Mouse (Mus musculus) MEL (cell line): ENCODE measurements around the gene Gm20388. TPM values are rescaled to one million over a fixed set of nuclear protein-coding genes. Genes with fewer than 3 reads are reported as not detected.

Experiments
- DNase-seq: peaks from one replicate; pipeline ENCODE4 v3.0.0; 2011; ENCODE audit warnings: low read depth, low spot score
- H3K27ac ChIP-seq: 2 replicates; pipeline ENCODE4 v1.5.1; 2012; ENCODE audit warnings: low read depth, mild to moderate bottlenecking, control low read depth, low read length, moderate library complexity; ENCODE audit not compliant: control insufficient read depth
- H3K27me3 ChIP-seq, 2 experiments: fragments of 150-350 bp in 1 of 2; sonication (generic) in 1 of 2; 2 replicates each; pipeline ENCODE4 v1.6.1; 2012; ENCODE audit warnings: low read length in 2 of 2, mild to moderate bottlenecking in 2 of 2, improper control_type of control experiment in 1 of 2, moderate library complexity in 1 of 2; ENCODE audit not compliant: insufficient read depth in 2 of 2, control insufficient read depth in 1 of 2
- H3K36me3 ChIP-seq, 2 experiments: 2 replicates each; pipeline ENCODE4 v1.6.1; 2012 to 2014; ENCODE audit warnings: low read length in 2 of 2, improper control_type of control experiment in 1 of 2, inconsistent platforms in 1 of 2, mild to moderate bottlenecking in 1 of 2; ENCODE audit not compliant: insufficient read depth in 2 of 2, control insufficient read depth in 1 of 2
- H3K4me1 ChIP-seq, 2 experiments: fragments of 150-350 bp in 1 of 2; sonication (generic) in 1 of 2; 2 replicates each; pipeline ENCODE4 v1.6.1; 2012; ENCODE audit warnings: low read length in 2 of 2, improper control_type of control experiment in 1 of 2, mild to moderate bottlenecking in 1 of 2; ENCODE audit not compliant: insufficient read depth in 2 of 2, control insufficient read depth in 1 of 2
- H3K4me3 ChIP-seq, 2 experiments: fragments of 150-350 bp in 1 of 2; sonication (generic) in 1 of 2; 2 replicates each; pipeline ENCODE4 v1.5.1; 2012; ENCODE audit warnings: low read depth in 2 of 2, low read length in 2 of 2, mild to moderate bottlenecking in 2 of 2, moderate library complexity in 2 of 2, control low read depth in 1 of 2, improper control_type of control experiment in 1 of 2; ENCODE audit not compliant: control insufficient read depth in 1 of 2, insufficient read depth in 1 of 2
- H3K79me2 ChIP-seq: 2 replicates; pipeline ENCODE4 v1.6.1; 2012; ENCODE audit warnings: mild to moderate bottlenecking, low read length, moderate library complexity; ENCODE audit not compliant: control insufficient read depth, poor library complexity, insufficient read depth
- H3K9ac ChIP-seq: 2 replicates; pipeline ENCODE4 v1.6.1; 2012; ENCODE audit warnings: low read depth, mild to moderate bottlenecking, control low read depth, low read length, moderate library complexity; ENCODE audit not compliant: control insufficient read depth, poor library complexity, severe bottlenecking
- H3K9me3 ChIP-seq: fragments of 150-350 bp; sonication (generic); replicated peaks from 2 replicates; pipeline ENCODE4 v1.6.1; 2012; ENCODE audit warnings: mild to moderate bottlenecking, low read length, improper control_type of control experiment, moderate library complexity; ENCODE audit not compliant: insufficient read depth
- EP300 ChIP-seq, 2 experiments: IDR thresholded peaks; 2 replicates each; pipeline ENCODE4 v1.6.1; 2011; ENCODE audit warnings: improper control_type of control experiment in 2 of 2, low read length in 2 of 2, low read depth in 1 of 2, mild to moderate bottlenecking in 1 of 2
- ETS1 ChIP-seq: IDR thresholded peaks from 2 replicates; pipeline ENCODE4 v1.6.1; 2012; ENCODE audit warnings: low read depth, mild to moderate bottlenecking, inconsistent platforms, low read length, improper control_type of control experiment, moderate library complexity
- GATA1 ChIP-seq: IDR thresholded peaks from 2 replicates; pipeline ENCODE4 v1.6.1; 2011; ENCODE audit warnings: low read depth, low read length, improper control_type of control experiment
- JUND ChIP-seq: IDR thresholded peaks from 2 replicates; pipeline ENCODE4 v1.6.1; 2011; ENCODE audit warnings: low read depth, mild to moderate bottlenecking, improper control_type of control experiment, low read length
- MAFK ChIP-seq: IDR thresholded peaks from 2 replicates; pipeline ENCODE4 v1.6.1; 2011; ENCODE audit warnings: low read depth, mild to moderate bottlenecking, low read length, improper control_type of control experiment, borderline replicate concordance
- MAX ChIP-seq: IDR thresholded peaks from 2 replicates; pipeline ENCODE4 v1.6.1; 2011; ENCODE audit warnings: low read length, improper control_type of control experiment
- MEF2A ChIP-seq: IDR thresholded peaks from 2 replicates; pipeline ENCODE4 v1.6.1; 2014; ENCODE audit warnings: low read depth, mild to moderate bottlenecking, inconsistent platforms, low read length, improper control_type of control experiment; ENCODE audit not compliant: poor library complexity, insufficient replicate concordance, severe bottlenecking; ENCODE audit errors: extremely low read depth
- NELFE ChIP-seq: IDR thresholded peaks from 2 replicates; pipeline ENCODE4 v1.6.1; 2011; ENCODE audit warnings: low read depth, low read length, improper control_type of control experiment
- POLR2A ChIP-seq, 2 experiments: IDR thresholded peaks; 2 replicates each; pipeline ENCODE4 v1.6.1; 2011 to 2012; ENCODE audit warnings: low read length in 2 of 2, mild to moderate bottlenecking in 2 of 2, control low read depth in 1 of 2, improper control_type of control experiment in 1 of 2, low read depth in 1 of 2, moderate library complexity in 1 of 2; ENCODE audit not compliant: control insufficient read depth in 1 of 2, insufficient read depth in 1 of 2, poor library complexity in 1 of 2
- RCOR1 ChIP-seq: IDR thresholded peaks from 2 replicates; pipeline ENCODE4 v1.6.1; 2012; ENCODE audit warnings: low read depth, mild to moderate bottlenecking, inconsistent platforms, low read length, improper control_type of control experiment
- SIN3A ChIP-seq: IDR thresholded peaks from 2 replicates; pipeline ENCODE4 v1.6.1; 2012; ENCODE audit warnings: low read length, improper control_type of control experiment, inconsistent platforms
- TAL1 ChIP-seq: IDR thresholded peaks from 2 replicates; pipeline ENCODE4 v1.6.1; 2012; ENCODE audit warnings: mild to moderate bottlenecking, inconsistent platforms, low read length, moderate library complexity, mixed read lengths
- TBP ChIP-seq: IDR thresholded peaks from 2 replicates; pipeline ENCODE4 v1.8.0; 2011; ENCODE audit warnings: low read depth, low read length, improper control_type of control experiment
- ZC3H11A ChIP-seq: IDR thresholded peaks from 2 replicates; pipeline ENCODE4 v1.6.1; 2012; ENCODE audit warnings: low read depth, mild to moderate bottlenecking, inconsistent platforms, low read length, improper control_type of control experiment
- ZMIZ1 ChIP-seq: IDR thresholded peaks from 2 replicates; pipeline ENCODE4 v1.6.1; 2012; ENCODE audit warnings: low read depth, mild to moderate bottlenecking, inconsistent platforms, low read length, improper control_type of control experiment, moderate library complexity
- ZNF384 ChIP-seq: IDR thresholded peaks from 2 replicates; pipeline ENCODE4 v1.6.1; 2012; ENCODE audit warnings: low read depth, mild to moderate bottlenecking, inconsistent platforms, low read length, improper control_type of control experiment
- polyA plus RNA-seq, 2 experiments: library from polyadenylated mRNA; stranded (reverse) in 1 of 2; unstranded in 1 of 2; fragments of >175 nt in 1 of 2; fragments of >200 nt in 1 of 2; gene quantifications; 2 replicates each; pipeline versions ENCODE4 v1.2.1 to v1.2.4; 2012; ENCODE audit warnings: low replicate concordance in 2 of 2, low read depth in 1 of 2; ENCODE audit not compliant: insufficient read length in 2 of 2, insufficient read depth in 1 of 2, missing spikeins in 1 of 2
- total RNA-seq: library from RNA; depleted of rRNA; stranded (reverse); fragments of 300-350 nt; gene quantifications from 2 replicates; pipeline ENCODE4 v1.2.3, GENCODE M21; 2012

Gm20388 gene
- total and polyA plus RNA-seq, 3 experiments: 11.1 to 17.8 TPM; not detected in 1

GRCm38 (mm10) chr8:124140868-124141431, 4230.3 kb downstream of the Gm20388 start:
- Histone ChIP-seq H3K79me2 (no peaks in the 10 kb centered on the region), H3K27me3 (no peaks in the 10 kb centered on the region), H3K27ac (no peak overlapping the region), H3K4me3 (no peak overlapping the region), H3K9ac (no peak overlapping the region), H3K4me1 (no peaks in the 10 kb centered on the region), H3K9me3 (no peaks in the 10 kb centered on the region), H3K36me3 (no peaks in the 10 kb centered on the region)
- no peak for TF ChIP-seq MAX
- no peak for TF ChIP-seq TAL1
- TF ChIP-seq GATA1: no peak
- TF ChIP-seq JUND: no peak
- no peak for TF ChIP-seq ZNF384
- no peak for TF ChIP-seq ZMIZ1
- no peak for TF ChIP-seq EP300 (IDR thresholded peaks at IDR 0.05; ENCODE audit: low read depth in 1 of 2, low read length in 2 of 2)
- no peak for TF ChIP-seq SIN3A
- TF ChIP-seq RCOR1: no peak
- no peak for TF ChIP-seq POLR2A (IDR thresholded peaks at IDR 0.05; ENCODE audit: control insufficient read depth in 1 of 2, insufficient read depth in 1 of 2, low read depth in 1 of 2, low read length in 2 of 2, poor library complexity in 1 of 2)
- no peak for DNase-seq

- Histone ChIP-seq H3K4me3 (no peak overlapping the region), H3K79me2 (no peaks in the 10 kb centered on the region), H3K27me3 (no peaks in the 10 kb centered on the region), H3K27ac (no peak overlapping the region), H3K36me3 (no peaks in the 10 kb centered on the region), H3K4me1 (no peaks in the 10 kb centered on the region), H3K9ac (no peak overlapping the region), H3K9me3 (no peaks in the 10 kb centered on the region)
- TF ChIP-seq MAFK (no peak), MEF2A (no peak), ETS1 (no peak), POLR2A (IDR thresholded peaks at IDR 0.05; ENCODE audit: control insufficient read depth in 1 of 2, insufficient read depth in 1 of 2, low read depth in 1 of 2, low read length in 2 of 2, poor library complexity in 1 of 2) (no peak), TBP (no peak), MAX (no peak), JUND (no peak), ZC3H11A (no peak), NELFE (no peak)
- no peak for DNase-seq
Measured at GRCm38 (mm10) chr8:124141681-124142391, 4231.2 kb downstream of the Gm20388 start.
